Mouse (Mus musculus) olfactory bulb, adult 2 months (tissue): ENCODE data around the gene Fnip2.

ENCODE experiments used
- CTCF ChIP-seq: fragments of 200-500 bp; IDR thresholded peaks from 2 replicates; pipeline ENCODE4 v1.5.1; 2012; ENCODE audit warnings: low read depth, mild to moderate bottlenecking, low read length, moderate library complexity; ENCODE audit not compliant: insufficient read depth
- POLR2A ChIP-seq: fragments of 200-500 bp; IDR thresholded peaks from 2 replicates; pipeline ENCODE4 v1.6.1; 2012; ENCODE audit warnings: mild to moderate bottlenecking, low read depth, low read length, moderate library complexity; ENCODE audit not compliant: insufficient read depth

- TF ChIP-seq POLR2A (no peak), CTCF (no peak)
Observed at GRCm38 (mm10) chr3:79527921-79528320, 39.7 kb downstream of the Fnip2 start.
